Mouse (Mus musculus) lung, embryonic 14.5 days (tissue): ENCODE measurements around the gene Kdm1b. TPM values are rescaled to one million over a fixed set of nuclear protein-coding genes. Genes with fewer than 3 reads are reported as not detected.

ENCODE experiments used
- ATAC-seq: fragments of 200-750 bp; cut with Nextera tagmentation; 2 replicates; pipeline ENCODE4 v1.8.0; 2017; ENCODE audit warnings: mild to moderate bottlenecking, moderate TSS enrichment, moderate library complexity; ENCODE audit not compliant: insufficient read depth
- DNase-seq: peaks from one replicate; pipeline ENCODE4 v3.0.0-alpha.2; 2015
- H3K27ac ChIP-seq: fragments of 300-500 bp; sonication (generic); 2 replicates; pipeline ENCODE4 v1.5.1; 2014; ENCODE audit warnings: low read depth, mild to moderate bottlenecking, moderate library complexity
- H3K27me3 ChIP-seq: fragments of 300-500 bp; sonication (generic); 2 replicates; pipeline ENCODE4 v1.6.1; 2014; ENCODE audit warnings: low read length, control low read depth; ENCODE audit not compliant: insufficient read depth
- H3K36me3 ChIP-seq: fragments of 300-500 bp; sonication (generic); 2 replicates; pipeline ENCODE4 v1.6.1; 2014; ENCODE audit warnings: control low read depth; ENCODE audit not compliant: insufficient read depth
- H3K4me1 ChIP-seq: fragments of 300-500 bp; sonication (generic); 2 replicates; pipeline ENCODE4 v1.6.1; 2014; ENCODE audit warnings: antibody characterized with exemption, control low read depth; ENCODE audit not compliant: insufficient read depth
- H3K4me2 ChIP-seq: fragments of 300-500 bp; sonication (generic); 2 replicates; pipeline ENCODE4 v1.6.1; 2014; ENCODE audit warnings: mild to moderate bottlenecking
- H3K4me3 ChIP-seq: fragments of 300-500 bp; sonication (generic); 2 replicates; pipeline ENCODE4 v1.5.1; 2014; ENCODE audit warnings: low read depth, low read length
- H3K9ac ChIP-seq: fragments of 300-500 bp; sonication (generic); 2 replicates; pipeline ENCODE4 v1.6.1; 2014
- H3K9me3 ChIP-seq: fragments of 300-500 bp; sonication (generic); 2 replicates; pipeline ENCODE4 v1.6.1; 2016; ENCODE audit warnings: low read depth, low read length, control low read depth
- CTCF ChIP-seq: IDR thresholded peaks from 2 replicates; pipeline ENCODE4 v1.5.1; 2016; ENCODE audit warnings: antibody characterized with exemption, low read depth
- WGBS: fragments of 180-500 bp; shearing (Covaris S2); extraction: QIAGEN DNeasy Blood & Tissue Kit; methylation state at CpG from one replicate; pipeline ENCODE4 v1.1.7; 2014; 5-methylcytosine and 5-hydroxymethylcytosine counted together
- polyA plus RNA-seq: library from polyadenylated mRNA; unstranded; fragments of >200 nt; fragmentation: Nextera tagmentation; extraction: Ambion mirVana; gene quantifications from 2 replicates; pipeline ENCODE4 v1.2.1, GENCODE M21; 2014

The Kdm1b gene
- polyA plus RNA-seq, 1 experiment from 2014 or later = 11.8 TPM

DNA sequence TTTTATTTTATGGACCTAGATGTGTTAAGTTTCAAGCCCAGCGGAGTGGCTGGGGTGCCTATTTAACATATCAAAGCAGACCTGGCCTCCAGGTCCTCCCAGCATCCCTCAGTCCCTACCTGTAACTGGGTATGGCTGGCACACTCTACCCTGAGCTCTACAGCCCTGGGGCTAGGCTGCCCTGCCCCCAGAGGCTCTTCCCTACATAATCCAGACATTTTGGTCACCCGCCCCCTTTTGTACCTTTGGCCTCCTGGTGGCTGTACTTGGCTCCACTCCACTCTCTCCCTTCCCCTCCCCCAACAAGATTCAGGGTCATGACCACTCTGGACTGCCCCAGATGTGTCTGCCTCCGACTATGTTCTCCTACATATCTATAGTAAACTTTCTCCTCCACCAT lies 81.2 kb downstream of the Kdm1b start:
- H3K36me3 ChIP-seq = no peaks in the 10 kb centered on the region
- TF ChIP-seq CTCF = 0 out of 2 replicates have a peak, but pooled peaks have one; percentile 5
- H3K4me1 ChIP-seq = 0 out of 2 replicates have a peak, but pooled peaks cover 2% of the 10 kb centered on the region
- ATAC-seq = no peak
- no peaks in the 10 kb centered on the region for H3K9me3 ChIP-seq
- H3K9ac ChIP-seq = no peak overlapping the region
- no peak for DNase-seq
- WGBS = 39% methylated on average over 3 of the region's 3 CpGs
- no peak overlapping the region for H3K27ac ChIP-seq
- no peak overlapping the region for H3K4me3 ChIP-seq
- H3K4me2 ChIP-seq = no peak overlapping the region
- H3K27me3 ChIP-seq = peaks cover 15% of the 10 kb centered on the region; the same call in 1 of the 2 replicates

DNA sequence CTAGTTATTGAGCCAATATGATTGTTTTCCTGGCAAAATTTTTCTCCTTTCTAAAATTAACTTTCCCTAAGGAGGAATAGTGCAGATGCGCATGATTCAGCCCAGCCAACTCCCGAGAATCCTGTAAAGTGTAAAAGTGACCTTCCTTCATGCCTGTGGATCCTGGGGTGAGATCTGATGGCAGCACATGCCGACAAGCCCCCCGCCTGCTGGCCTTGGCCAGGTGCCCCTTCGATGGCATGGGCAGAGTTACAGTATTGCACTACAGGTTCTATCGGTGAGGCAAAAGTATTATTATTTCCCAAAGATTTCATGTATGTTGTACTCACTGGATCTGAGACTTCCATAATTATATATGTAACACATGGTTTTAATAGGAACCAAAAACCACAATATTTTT lies 81.7 kb downstream of the Kdm1b start:
- Histone ChIP-seq H3K36me3 (no peaks in the 10 kb centered on the region), H3K4me2 (no peak overlapping the region), H3K9ac (no peak overlapping the region), H3K27ac (no peak overlapping the region), H3K9me3 (no peaks in the 10 kb centered on the region), H3K27me3 (peaks cover 15% of the 10 kb centered on the region; the same call in 1 of the 2 replicates), H3K4me1 (0 out of 2 replicates have a peak, but pooled peaks cover 2% of the 10 kb centered on the region), H3K4me3 (no peak overlapping the region)
- DNase-seq = no peak
- no peak for ATAC-seq
- WGBS = 71% methylated on average over 6 of the region's 6 CpGs
- TF ChIP-seq CTCF = no peak

DNA sequence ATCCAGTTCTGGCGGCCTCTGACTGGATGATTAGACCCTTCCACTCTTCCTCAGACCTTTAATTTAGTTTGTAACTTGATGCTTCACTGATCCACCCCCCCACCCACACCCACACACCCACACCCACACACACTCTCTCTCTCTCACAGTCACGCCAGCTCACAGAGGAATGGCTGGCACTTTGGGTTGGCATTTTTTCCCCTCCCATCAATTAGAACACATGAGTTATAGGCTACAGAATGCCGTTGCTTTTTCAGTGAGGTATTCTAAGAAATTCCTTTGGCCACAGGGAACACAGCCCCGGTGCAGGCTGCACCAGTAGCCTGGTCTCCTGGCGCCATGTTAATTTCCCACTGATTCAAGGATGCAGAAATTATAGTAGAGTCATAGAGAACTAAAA lies 82.3 kb downstream of the Kdm1b start:
- no peak for ATAC-seq
- no peaks in the 10 kb centered on the region for H3K9me3 ChIP-seq
- 0 out of 2 replicates have a peak, but pooled peaks cover 2% of the 10 kb centered on the region for H3K4me1 ChIP-seq
- peaks cover 15% of the 10 kb centered on the region; the same call in 1 of the 2 replicates for H3K27me3 ChIP-seq
- H3K4me2 ChIP-seq = no peak overlapping the region
- no peak overlapping the region for H3K4me3 ChIP-seq
- H3K9ac ChIP-seq = no peak overlapping the region
- no peak overlapping the region for H3K27ac ChIP-seq
- DNase-seq = no peak
- TF ChIP-seq CTCF = no peak
- WGBS = 68% methylated on average over 5 of the region's 5 CpGs
- H3K36me3 ChIP-seq = no peaks in the 10 kb centered on the region

DNA sequence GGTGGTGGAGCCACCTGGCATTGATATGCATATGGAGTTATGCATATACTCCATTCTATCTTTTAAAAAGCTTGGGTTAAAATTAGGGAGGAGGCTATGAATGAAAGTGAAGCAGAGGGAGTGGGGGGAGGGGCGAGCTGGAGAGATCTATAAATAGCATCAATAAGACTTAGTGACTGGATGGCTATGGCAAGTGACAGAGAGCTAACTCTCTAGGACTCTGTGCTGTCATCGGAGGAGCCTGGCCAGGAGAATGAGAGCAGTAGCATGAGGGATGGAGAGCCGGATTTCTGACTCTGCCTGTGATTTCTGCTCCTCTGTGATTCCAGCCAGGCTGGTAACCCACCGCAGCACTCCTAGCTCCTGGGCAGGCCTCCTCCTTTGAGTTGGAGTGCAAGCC lies 85.8 kb downstream of the Kdm1b start:
- Histone ChIP-seq H3K4me2 (no peak overlapping the region), H3K9me3 (no peaks in the 10 kb centered on the region), H3K4me3 (no peak overlapping the region), H3K36me3 (no peaks in the 10 kb centered on the region), H3K27me3 (no peaks in the 10 kb centered on the region), H3K4me1 (0 out of 2 replicates have a peak, but pooled peaks cover 2% of the 10 kb centered on the region), H3K9ac (no peak overlapping the region), H3K27ac (no peak overlapping the region)
- 57% methylated on average over 4 of the region's 4 CpGs for WGBS
- no peak for DNase-seq
- TF ChIP-seq CTCF = no peak
- no peak for ATAC-seq

DNA sequence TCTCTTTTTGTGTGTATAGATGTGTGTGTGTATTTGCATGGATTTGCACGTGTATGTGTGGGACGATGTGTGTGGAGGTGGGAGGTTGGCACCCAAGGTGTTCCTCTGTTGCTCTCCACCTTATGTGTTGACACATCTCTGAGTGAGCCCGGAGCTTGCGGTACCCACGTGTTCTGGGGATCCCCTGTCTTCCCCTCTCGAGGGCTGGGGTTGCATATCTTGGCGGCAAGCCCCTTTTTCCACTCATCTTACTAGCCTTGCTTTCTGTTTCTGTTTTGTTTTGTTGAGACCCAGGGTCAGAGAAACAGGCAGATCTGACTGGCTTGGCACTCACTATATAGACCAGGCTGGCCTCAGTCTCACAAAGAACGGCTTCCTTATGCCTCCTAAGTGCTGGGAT lies 89.8 kb downstream of the Kdm1b start:
- no peak for TF ChIP-seq CTCF
- no peak overlapping the region for H3K4me3 ChIP-seq
- no peaks in the 10 kb centered on the region for H3K36me3 ChIP-seq
- H3K27ac ChIP-seq = no peak overlapping the region
- H3K4me1 ChIP-seq = no peaks in the 10 kb centered on the region
- DNase-seq (no peak), ATAC-seq (no peak)
- H3K27me3 ChIP-seq = no peaks in the 10 kb centered on the region
- no peak overlapping the region for H3K9ac ChIP-seq
- no peak overlapping the region for H3K4me2 ChIP-seq
- H3K9me3 ChIP-seq = no peaks in the 10 kb centered on the region
- WGBS = 77% methylated on average over 8 of the region's 8 CpGs

DNA sequence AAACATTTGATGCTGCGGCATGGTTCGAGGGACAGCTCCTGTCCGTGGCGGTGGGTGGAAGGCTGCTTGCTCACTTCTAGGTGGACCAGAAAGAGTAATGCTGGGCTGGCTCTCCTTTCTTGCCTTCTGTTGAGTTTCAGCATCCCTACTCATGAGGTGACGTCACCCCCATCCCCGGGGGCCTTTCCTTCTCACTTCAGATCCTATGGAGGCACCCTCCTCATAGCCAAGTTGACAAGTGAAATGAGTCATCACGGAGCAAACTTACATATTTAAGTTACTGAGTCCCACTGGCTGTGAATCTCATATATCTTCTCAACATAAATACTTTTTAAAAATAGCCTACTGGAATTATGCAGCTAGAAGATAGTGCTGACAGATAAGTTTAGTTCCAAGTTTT lies 91.5 kb downstream of the Kdm1b start:
- H3K36me3 ChIP-seq = no peaks in the 10 kb centered on the region
- DNase-seq (no peak), ATAC-seq (no peak)
- H3K27me3 ChIP-seq = no peaks in the 10 kb centered on the region
- H3K9me3 ChIP-seq = no peaks in the 10 kb centered on the region
- H3K4me1 ChIP-seq = no peaks in the 10 kb centered on the region
- no peak overlapping the region for H3K4me3 ChIP-seq
- no peak overlapping the region for H3K27ac ChIP-seq
- no peak for TF ChIP-seq CTCF
- no peak overlapping the region for H3K4me2 ChIP-seq
- 92% methylated on average over 7 of the region's 7 CpGs for WGBS
- no peak overlapping the region for H3K9ac ChIP-seq

Other genes starting within 250 kb of the Kdm1b start
- 35.4 and 40.4 TPM in 2 replicates for gene Kif13a, start 113.6 kb upstream of the Kdm1b start, polyA plus RNA-seq
- 3.5 and 3.8 TPM in 2 replicates for gene Nhlrc1, start 28.6 kb upstream of the Kdm1b start, polyA plus RNA-seq
- 27.5 and 28.4 TPM in 2 replicates for gene Tpmt, start 1.2 kb downstream of the Kdm1b start, polyA plus RNA-seq
- 301 and 326 TPM in 2 replicates for gene Dek, start 62.7 kb downstream of the Kdm1b start, polyA plus RNA-seq
- 1.2 and 1.5 TPM in 2 replicates for gene Rnf144b, start 79.2 kb downstream of the Kdm1b start, polyA plus RNA-seq